Mouse (Mus musculus) adrenal gland (tissue): Measurements from ENCODE around the gene Mfsd9.

Experiments used
- intact Hi-C: fragments of 180-260 bp; cut with DNase I; formaldehyde crosslinking; loops from one replicate; pipeline ENCODE4 v1.15.1; 2025
- long read RNA-seq, 2 experiments: library from polyadenylated mRNA; unstranded; transcript quantifications; one replicate each; pipeline ENCODE4 v2.0.0; 2020; ENCODE audit warnings: borderline replicate concordance in 1 of 2; ENCODE audit not compliant: insufficient replicate concordance in 1 of 2

The Mfsd9 gene
- long read RNA-seq, experiment 1 = 0 reads
- long read RNA-seq, experiment 2, partial matches to known transcripts = 0 of 1 reads
- long read RNA-seq, experiment 2, other reads (novel, unspliced or antisense) = 0 of 1 reads

DNA sequence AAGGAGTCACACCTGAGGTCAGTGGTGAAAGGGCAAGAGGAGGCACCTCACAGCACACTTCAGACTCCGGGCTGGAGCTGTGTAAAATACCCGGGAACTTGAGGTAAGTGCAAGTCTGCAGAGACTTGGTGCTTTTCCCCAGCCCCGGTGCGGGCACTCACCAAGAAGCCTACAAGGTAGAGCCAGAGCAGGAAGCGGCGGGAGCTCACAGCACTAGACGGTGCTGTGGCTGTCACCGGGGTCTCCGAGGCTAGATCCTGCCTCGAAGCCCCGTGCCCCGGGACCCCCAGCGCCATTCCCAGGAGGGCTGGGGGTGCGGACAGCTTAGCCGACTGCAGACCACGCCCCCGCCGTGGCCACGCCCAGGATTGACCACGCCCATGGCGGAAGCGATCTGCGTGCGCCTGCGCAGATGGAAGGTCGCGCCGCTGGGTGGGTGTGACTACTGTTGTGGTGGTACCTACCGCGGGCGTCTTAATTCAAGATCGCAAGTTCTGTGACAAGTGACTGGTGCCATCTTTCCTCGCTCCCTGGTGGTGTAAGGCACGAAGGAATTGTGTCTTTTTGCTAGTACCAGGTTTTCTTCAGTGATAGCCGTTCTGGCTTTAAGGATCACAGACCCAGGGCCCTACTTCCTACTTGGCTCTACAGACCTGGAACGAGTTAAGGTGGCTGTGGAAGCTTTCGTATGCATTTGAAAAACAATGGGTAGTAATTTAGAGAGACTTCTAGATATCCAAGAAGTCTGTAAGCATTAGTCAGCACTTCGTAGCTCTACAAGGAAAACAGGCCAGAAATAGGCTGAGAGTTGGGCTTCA lies at the start of gene Mfsd9:
Gene Mfsd9, minus strand, starts transcription at position 364 of the 818 bp plus-strand sequence.
- intact Hi-C loops = no loop called here

DNA sequence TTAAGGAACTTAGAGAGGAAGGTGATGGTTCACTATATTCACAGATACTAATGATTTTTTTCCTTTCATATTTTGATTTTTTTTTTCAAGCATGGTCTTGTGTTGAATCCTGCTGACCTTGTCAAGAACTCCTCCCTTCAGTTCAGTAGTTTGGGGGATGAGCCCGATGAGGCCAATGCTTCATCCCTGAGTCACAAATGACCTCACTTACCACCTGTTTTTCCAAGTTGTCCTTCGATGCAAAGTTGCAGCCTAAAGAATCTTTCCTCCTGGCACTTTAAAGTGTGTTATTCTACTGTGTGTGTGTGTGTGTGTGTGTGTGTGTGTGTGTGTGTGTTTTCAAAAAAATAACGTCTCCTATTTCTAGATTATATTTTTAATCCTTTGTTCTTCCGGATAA lies 45.0 kb upstream of the Mfsd9 start:
- intact Hi-C loops = no loop called here

DNA sequence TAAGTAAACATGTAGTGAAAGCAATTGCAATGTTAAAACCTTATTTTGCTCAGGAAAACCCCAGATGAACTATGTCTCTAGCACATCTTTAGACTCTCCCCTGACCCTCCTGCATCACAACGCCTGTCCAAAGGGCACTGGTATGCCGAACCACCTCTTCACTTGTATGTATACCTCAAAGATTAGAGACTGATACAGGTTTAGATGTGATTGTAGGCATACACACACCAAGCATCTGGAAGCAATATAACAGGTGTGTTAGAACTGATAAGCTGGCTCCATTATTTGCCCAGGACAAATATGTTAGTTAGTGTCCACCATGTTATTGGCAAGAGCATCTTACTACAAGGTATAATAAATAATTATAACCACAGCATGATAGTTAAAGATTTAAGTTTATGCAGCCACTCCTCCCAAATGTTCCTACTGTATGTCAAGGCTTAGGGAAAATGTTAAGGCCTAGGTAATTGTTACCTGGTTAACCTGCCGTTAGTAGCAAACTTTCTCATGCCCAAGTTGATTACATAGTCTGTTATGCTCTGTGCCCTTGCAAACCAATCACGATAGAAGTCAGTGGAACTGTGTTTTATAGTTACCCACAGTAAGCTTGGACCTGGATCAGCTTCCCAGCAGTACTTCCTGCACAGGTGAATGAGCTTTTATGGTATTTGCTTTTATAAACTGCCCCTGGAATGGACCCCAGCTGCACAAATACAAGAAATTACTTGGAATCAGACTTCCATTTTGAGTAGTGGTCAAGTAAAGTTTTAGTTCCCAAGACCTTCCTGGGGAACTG lies 40.4 kb upstream of the Mfsd9 start:
- intact Hi-C loops = no loop called here

DNA sequence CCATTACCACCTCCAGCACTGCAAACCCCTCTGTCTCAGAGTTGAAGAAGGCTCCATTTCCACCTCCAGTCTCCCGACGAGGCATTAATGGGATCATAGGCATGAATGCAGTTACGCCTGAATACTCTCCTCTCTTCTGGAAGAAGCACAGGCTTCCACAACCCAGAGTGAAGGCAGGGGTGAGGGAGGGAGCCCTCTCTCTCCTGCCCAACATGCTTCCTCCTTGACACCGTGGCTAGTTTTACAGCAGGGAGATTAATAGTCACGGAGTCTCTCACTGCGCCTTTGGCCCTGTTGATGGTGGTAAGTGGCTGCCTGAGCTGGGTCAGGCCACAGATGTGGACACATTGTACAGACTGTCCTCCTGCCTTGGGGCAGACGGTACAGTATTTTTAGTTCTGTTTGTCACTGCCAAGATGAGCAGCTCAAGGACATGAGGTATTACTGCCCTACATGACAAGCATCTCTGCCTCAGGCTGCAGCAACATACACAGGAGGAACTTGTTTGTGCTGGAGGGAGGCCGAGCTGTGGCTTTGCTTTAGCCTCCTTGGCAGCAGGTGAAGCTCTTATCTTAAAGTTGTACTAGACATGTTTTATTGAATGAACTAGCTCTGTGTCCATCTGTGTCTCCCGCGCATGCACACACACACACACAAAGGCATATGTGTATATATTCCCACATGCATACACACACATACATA lies 38.9 kb upstream of the Mfsd9 start:
- intact Hi-C loops = no loop called here

DNA sequence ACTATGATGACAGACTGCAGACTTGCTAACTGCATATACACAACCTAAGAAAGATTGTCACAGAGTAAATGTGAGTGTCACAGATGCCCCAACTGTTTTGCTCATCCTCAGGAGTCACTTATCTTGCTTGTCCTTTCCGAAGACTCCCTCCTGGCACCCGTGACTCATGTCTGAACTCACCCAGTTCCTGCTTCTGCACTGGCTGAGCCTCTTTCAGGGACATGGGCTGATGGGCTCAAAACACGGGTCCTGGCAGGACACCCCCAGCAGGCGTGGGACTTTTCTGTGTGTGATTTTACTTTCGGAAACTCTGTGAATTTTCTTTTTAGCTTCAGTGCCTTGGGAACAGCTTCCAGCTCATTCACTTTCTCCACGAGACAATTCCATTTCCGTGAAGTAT lies 35.3 kb upstream of the Mfsd9 start:
- intact Hi-C loops = no loop called here

DNA sequence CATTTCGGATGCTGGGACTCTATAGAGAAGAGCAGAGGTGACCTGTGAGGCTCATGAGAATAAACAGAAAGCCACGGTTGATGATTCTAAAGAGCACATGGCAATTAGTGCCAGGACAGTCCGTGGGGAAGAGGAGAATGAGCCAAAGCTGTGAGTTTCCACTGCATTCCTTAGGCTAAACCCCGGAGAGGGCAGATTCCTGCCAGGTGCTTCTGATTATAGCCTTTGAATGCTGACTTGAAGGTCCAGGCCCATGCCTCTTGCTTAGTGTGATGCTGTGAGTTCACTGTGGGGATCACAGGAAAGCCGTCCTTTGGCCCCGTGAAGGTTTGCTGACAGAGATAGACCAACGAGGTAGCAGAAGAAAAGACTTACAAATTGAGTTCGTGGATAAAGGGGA lies 34.4 kb upstream of the Mfsd9 start:
- intact Hi-C loops = no loop called here

DNA sequence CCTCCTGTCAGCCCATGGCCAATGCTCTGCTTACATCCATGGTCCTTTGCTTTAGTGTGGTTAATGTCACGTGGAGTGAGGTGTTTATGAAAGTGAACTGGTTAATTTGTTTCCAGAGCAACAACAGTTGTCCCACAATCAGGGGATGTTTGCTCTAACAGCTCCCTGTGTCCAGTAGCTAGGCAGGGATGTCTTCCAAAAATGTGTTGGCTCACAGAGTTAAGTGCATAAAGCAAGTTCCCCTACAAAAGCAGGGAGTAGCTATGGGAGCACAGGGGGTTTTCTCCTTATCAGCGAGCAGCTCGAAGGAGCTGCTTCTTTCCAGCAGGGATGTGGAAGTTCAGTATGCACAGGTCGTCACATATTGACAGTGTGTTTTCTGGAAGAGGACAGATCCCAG lies 34.0 kb upstream of the Mfsd9 start:
- intact Hi-C loops = no loop called here

DNA sequence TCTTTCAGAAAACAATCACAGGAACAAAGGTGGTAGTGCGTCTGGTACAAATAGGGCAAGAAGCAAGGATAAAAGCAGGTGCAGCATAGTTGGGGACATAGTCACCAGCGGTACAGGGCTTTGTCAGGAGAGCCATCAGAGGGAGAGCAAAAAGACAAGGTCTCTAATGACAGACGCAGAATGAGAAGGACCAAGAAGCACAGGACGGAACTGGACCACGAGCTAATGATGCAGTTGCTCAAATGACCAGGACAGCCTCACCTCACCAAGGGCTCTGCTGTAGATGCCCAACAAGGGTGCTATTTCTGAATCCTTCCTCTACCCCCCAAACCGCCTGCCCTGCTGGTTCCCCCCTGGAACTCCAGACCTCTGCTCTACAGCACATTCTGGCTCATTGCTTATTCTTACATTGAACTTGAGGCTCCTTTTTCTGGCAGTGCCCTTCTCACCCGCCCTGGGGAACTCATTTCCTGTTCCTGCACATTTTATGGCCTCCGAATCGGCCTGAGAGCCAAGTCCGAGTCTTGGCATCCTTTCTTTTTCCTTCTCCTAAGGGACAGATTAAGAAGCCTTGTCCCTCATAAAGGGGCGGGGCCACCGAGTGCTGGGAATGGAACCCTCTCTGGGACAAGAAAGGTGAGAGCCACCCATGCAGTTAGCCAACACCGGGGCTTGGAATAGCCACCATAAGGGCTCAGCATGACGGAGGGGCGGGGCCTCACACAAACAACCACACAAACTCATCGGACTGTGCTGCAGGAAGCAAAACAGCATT lies 24.8 kb upstream of the Mfsd9 start:
- intact Hi-C loops = no loop called here

DNA sequence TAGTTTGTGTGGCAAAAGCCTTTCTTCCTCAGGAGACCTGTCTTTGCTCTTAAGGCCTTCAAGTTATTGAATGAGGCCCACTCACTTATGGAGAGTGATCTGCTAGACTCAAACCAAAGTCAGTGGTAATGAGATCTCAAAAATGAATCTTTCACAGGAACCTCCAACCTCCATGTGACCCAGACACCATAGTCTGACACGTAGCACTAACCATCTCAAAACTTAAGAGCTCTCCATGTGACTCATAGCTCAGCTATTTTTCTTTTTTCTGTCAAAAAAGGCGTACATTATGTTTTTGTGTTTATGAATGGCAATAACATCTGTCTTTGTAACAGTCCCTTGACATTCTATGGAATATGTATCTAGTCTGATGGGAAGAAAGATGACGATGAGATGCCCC lies 18.2 kb upstream of the Mfsd9 start:
- intact Hi-C loops = no loop called here

DNA sequence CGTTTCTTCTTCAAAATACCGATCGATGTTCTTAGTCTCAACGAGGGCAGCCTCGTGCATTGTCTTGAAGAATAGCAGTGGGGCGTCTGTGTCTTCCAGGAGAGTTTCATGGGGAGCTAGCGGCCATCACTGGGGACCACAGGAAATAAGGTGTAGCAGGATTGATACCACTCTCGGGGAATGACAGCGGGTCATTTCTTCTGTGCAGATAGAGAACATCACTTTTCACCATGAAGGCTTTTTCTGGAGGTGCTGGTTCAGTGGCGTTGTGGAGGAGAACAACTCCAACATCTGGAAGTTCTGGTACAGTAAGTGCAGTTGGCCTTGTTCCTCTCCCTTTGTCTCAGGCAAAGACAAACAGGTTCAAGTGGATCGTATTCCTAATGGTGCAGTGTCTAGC lies 15.4 kb upstream of the Mfsd9 start:
- intact Hi-C loops = no loop called here

DNA sequence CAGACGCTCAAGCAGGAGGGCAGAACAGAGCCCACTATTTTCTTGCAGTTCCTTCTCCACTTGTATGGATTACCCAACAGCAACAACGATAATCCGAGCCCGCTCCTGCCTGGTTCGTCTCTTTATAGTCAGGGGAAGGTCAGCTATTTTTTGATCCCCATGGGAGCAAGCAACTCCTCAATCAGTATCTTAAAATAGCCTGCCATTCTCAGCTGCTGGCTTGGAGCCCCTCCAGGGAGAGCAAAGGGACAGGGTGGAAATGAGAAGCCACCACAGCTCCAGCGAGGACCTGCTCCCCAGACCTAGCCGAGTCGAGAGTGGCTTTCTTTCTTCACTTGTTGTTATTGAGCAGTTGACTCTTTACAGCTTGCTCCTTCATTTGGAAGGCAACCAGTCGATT lies 14.9 kb upstream of the Mfsd9 start, which contains the start of gene Tmem182:
Gene Tmem182, plus strand, starts transcription at position 251 of the 400 bp plus-strand sequence.
- intact Hi-C loops = no loop called here

DNA sequence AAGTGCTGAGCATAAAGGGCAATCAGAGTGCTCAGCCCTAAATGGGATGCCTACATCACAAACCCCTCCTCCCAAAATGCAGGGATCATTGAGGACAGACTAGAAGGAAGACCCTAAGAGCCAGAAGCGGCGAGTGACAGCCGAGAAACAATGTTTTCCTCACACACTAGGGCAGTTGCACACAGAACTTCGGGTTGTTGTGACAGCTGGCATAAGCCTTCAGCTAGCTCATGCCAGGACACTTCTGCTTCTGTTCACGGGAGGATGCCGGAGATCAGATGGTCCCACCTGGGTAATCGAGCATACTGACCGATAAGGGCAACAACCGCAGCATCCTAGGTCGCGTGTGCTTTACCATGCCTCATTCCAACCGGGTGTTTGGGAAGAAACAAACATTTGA lies 13.6 kb upstream of the Mfsd9 start:
- intact Hi-C loops = no loop called here

DNA sequence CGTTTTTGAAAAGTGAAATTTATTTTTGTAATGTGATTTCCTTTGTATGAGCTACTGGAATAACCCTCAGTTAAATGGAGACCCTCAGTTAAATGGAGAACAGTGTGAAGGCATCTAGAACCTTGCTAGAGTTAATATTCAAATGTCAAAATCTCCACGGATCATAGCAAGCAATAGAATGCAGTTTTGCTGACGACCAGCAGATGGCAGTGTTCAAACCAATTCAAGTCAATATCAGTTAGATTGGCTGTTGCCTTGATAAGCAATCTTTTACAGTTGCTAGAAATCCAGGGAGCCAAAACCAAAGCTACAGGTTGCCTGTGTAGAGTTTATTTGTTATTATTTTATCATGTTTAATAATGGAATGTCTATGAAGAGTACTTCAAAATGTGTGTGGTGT lies 12.3 kb upstream of the Mfsd9 start:
- intact Hi-C loops = loop anchor here (2.0 kb wide), 1 partner anchor 42 kb away; no protein-coding TSS in a partner anchor

DNA sequence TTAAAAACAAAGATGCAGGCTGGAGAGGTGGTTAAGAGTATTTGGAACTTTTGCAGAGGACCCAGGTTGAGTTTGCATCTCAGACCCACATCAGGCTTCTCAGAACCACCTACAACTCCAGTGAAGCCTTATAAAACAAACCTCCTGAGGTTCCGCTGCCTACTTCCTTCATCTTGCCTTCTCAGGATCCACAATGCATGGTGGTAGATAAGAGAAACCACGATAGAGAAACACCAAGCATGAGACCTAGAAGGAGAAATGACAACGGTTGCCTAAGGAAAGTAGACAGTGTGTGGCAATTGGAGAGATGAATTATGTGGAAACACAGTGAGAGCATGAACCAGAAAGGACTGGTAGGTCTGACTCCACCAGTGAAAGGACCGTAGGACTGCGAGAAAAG lies 10.4 kb upstream of the Mfsd9 start:
- intact Hi-C loops = no loop called here

DNA sequence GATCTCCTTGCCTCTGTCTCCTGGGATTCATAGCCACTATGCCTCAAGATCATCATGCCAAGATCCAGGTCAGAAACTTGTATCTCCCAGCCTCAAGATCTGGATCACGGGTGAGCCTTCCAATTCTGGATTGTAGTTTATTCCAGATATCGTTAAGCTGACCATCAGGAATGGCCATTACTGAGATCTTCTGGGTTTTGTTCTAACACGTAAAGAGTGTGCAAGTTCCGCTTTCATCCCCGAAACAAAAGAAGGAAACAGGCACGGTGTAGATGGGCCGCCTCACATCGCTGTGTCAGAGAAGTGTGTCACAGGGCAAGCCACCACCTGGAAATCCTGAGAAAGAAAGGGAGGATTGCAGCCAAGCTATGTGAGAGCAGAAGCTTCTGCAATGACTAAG lies 8.6 kb upstream of the Mfsd9 start:
- intact Hi-C loops = no loop called here

DNA sequence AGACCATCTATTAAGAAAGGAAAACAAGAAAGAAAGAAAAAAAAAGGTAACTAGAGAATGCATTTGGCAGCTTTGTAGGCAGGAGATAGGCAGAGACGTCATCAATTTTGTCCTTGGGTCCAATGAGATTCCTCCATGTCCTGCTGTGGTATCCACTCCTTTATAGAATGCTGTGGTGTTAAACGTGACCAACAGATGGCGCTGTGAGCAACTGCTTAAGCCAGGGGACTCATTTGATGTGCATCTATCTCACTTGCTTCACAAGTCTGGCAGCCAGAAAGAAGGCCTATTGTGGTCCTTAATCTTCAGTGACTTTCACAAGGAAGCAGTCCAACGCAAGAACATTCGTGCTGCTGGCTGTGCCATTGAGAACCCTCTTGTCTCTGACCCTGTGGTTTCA lies 6.9 kb upstream of the Mfsd9 start:
- intact Hi-C loops = no loop called here

DNA sequence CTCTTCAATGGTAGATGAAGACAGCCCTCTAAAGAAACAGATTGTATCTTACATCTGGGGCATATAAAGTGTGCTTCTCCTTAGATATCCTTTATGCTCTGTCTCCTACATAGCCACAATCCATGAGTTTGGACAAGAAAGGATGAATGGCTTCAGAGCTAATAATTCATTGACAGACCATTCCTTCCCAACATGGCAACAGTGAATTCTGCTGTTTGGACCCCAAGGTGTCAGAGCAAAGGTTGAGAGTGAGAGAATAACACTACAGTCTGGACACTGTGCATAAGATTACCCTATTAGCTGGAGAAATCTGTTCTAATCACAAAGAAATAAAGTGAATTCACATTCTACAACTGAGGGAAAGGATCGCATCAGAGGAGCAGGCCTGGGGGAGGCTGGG lies 5.0 kb upstream of the Mfsd9 start:
- intact Hi-C loops = no loop called here

DNA sequence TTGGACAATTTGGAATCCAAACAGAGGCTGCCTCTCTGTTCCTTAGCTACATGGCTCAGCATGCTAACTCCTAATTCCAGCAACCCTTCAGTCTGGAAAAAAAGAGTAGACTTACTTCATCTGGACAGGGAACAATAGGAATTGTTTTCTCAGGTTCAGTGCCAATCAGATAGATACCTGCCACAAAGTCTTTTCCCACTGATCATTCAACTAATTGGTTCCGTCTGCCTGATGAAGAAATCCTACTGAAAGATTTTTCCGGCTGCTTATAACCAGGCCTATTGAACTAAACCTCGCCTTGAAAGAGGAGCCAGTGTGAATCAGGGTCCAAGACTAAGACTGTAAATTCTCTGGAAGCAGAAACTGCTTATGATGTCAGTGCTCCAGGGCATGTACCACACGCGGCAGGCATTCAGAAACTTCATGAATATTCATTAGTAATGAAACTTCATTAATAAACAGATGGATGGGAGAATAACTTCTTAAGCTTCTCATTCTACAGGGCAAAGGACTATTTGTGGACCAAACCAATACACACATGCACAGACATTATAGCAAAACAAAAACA lies 737 bp downstream of the Mfsd9 start:
- intact Hi-C loops = no loop called here

DNA sequence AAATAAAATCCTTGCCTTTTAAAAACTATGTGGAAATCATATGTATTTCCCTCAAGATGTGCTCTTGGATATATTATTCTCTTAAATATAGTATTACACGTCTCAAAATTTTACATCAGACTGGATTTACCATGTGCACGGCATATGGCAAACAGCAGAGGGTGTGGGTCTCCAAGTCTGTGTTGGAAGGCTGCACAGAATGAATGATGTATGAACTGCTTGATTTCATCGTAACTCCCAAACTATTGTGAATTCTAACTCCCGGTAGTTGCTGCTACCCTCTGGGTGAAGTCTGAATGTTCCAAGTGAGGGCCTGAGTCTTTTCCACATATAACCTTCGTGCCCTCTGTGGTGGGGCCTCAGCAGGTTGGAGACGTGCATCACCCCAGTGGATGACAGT lies 1.5 kb downstream of the Mfsd9 start:
- intact Hi-C loops = no loop called here

DNA sequence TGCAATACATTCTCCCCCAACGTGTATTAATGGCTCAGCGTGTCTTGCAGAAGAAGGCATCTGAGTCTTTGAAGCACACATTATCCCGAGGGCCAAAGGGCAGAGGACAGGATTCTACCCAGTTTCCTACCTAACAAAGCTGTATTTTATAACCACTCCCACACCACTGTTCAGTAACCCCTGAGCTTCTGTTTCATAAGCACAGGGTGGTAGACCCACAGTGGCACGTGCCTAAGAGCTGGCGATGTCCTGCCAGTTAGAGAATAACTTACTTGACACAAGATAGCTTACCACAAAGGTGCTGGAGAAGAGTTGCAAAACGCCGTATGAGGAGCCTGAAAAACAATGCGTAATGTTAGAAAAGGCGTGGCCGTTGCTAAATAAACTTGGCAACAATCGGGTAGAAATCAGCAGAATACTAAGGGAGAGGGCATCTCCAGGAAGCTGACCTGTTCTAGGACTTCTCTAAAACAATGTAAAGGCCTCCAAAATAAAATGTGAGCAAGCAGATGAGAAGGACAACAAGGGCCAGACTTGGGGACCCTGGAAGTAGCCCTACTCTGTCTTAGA lies 4.5 kb downstream of the Mfsd9 start:
- intact Hi-C loops = no loop called here
